Mouse (Mus musculus) liver, adult 2 months (tissue): ENCODE measurements around the gene Tiparp.

Experiments used
- CTCF ChIP-seq: fragments of 200-500 bp; IDR thresholded peaks from 2 replicates; pipeline ENCODE4 v1.5.1; 2011; ENCODE audit warnings: low read depth, low read length, control low read depth
- POLR2A ChIP-seq: fragments of 200-500 bp; IDR thresholded peaks from 2 replicates; pipeline ENCODE4 v1.6.1; 2011; ENCODE audit warnings: low read length, control low read depth; ENCODE audit not compliant: insufficient read depth; ENCODE audit errors: extremely low read depth

DNA sequence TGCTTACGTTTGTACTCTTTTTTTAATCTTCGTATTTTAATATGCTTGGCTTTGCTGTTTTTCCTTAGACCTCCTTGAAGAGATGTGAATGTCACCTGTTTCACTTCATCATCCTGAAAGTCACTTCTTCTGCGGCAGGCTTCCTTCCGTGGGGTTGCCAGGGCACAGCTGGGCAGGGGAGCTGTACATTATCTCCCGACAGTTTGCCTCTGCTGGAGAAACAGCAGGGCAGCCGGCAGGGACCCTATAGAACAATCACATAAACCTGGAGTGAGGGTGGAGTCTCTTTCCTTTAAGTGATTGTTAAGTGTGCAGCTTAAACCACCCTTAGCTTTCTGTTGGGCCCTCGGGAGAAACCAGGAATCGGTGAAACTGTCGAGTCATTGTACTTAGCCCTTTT, 11.1 kb upstream of the Tiparp start:
- TF ChIP-seq POLR2A (no peak), CTCF (no peak)
